Mouse (Mus musculus) megakaryocyte, embryonic 14.5 days (primary cell): Measurements from ENCODE around the gene Olfr630. TPM values are rescaled to one million over a fixed set of nuclear protein-coding genes. Genes with fewer than 3 reads are reported as not detected.
"Not testable (repeated sequence)": the region's sequence is repeated elsewhere in the genome, so short reads cannot be mapped to it uniquely, and the experiment has no call there.

Experiments used
- H3K27me3 ChIP-seq: replicated peaks from 2 replicates; pipeline ENCODE3; 2012; ENCODE audit warnings: inconsistent platforms
- H3K36me3 ChIP-seq: replicated peaks from 2 replicates; pipeline ENCODE3; 2012; ENCODE audit warnings: low read length, inconsistent platforms, mixed read lengths
- H3K4me1 ChIP-seq: 2 replicates; pipeline ENCODE4 v1.6.1; 2012; ENCODE audit warnings: inconsistent platforms
- H3K4me3 ChIP-seq: replicated peaks from 2 replicates; pipeline ENCODE3; 2012; ENCODE audit warnings: moderate library complexity, mild to moderate bottlenecking, inconsistent platforms
- H3K9me3 ChIP-seq: 2 replicates; pipeline ENCODE4 v1.6.1; 2012; ENCODE audit warnings: inconsistent platforms
- FLI1 ChIP-seq: IDR thresholded peaks from 2 replicates; pipeline ENCODE4 v1.6.1; 2012; ENCODE audit warnings: low read length, inconsistent platforms, mixed read lengths
- GATA1 ChIP-seq: IDR thresholded peaks from 3 replicates; pipeline ENCODE4 v1.6.1; 2012; ENCODE audit warnings: mixed read lengths, low read length, inconsistent platforms, borderline replicate concordance
- polyA plus RNA-seq: library from polyadenylated mRNA; stranded (reverse); fragments of >175 nt; gene quantifications from 2 replicates; pipeline ENCODE4 v1.2.3, GENCODE M21; 2012; ENCODE audit warnings: low replicate concordance; ENCODE audit not compliant: insufficient read depth

Olfr630 gene
- not detected in 2 replicates for polyA plus RNA-seq

DNA sequence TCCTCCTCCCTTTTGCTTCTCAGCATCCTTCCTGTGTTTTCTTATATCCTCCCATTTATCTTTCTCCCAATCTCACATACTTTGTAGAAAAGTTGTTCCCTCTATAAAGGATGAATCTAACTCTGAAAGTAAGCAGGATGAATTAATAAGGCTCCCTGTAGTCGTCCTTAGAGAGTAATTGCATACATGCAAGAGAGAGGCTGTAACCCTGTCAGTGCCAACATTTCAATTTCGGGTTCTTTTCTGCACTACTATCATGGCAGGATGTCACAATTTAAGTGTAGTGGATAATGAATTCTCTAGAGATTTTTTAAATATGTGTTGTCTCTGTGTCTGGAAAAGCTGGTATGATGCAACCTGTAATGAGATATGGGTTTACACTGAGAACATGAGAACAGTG is at the start of gene Olfr630:
Gene Olfr630, minus strand, starts transcription at position 101 of the 400 bp plus-strand sequence.
- Histone ChIP-seq H3K9me3 (no peaks in the 10 kb centered on the region), H3K4me1 (no peaks in the 10 kb centered on the region), H3K4me3 (no peak within 1 kb of the TSS), H3K27me3 (no peaks in the 10 kb centered on the region), H3K36me3 (no peaks in the 10 kb centered on the region)
- no peak for TF ChIP-seq FLI1
- TF ChIP-seq GATA1 = no peak

DNA sequence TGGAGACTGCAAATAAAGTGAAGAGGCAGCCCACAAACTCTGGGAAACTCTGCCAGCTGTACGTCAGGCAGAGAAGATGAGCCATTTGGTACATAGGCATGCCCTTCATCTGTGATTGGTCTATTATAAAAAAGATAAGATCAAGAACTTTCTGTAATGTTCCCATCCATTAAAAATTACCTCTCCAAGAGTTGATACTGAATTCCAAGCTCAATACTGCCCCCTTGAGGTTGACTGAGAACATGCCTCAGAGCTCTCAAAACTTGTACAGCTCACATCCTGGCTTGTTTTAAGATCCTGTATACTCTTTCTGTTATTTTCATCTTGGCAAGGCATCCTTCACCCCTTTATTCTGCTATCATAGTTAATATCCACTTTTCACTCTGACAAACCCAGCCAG is 49.7 kb upstream of the Olfr630 start:
- Histone ChIP-seq H3K4me3 (no peak overlapping the region), H3K27me3 (no peaks in the 10 kb centered on the region), H3K4me1 (peaks cover 30% of the 10 kb centered on the region), H3K36me3 (no peaks in the 10 kb centered on the region), H3K9me3 (no peaks in the 10 kb centered on the region)
- TF ChIP-seq GATA1 (no peak), FLI1 (no peak)

DNA sequence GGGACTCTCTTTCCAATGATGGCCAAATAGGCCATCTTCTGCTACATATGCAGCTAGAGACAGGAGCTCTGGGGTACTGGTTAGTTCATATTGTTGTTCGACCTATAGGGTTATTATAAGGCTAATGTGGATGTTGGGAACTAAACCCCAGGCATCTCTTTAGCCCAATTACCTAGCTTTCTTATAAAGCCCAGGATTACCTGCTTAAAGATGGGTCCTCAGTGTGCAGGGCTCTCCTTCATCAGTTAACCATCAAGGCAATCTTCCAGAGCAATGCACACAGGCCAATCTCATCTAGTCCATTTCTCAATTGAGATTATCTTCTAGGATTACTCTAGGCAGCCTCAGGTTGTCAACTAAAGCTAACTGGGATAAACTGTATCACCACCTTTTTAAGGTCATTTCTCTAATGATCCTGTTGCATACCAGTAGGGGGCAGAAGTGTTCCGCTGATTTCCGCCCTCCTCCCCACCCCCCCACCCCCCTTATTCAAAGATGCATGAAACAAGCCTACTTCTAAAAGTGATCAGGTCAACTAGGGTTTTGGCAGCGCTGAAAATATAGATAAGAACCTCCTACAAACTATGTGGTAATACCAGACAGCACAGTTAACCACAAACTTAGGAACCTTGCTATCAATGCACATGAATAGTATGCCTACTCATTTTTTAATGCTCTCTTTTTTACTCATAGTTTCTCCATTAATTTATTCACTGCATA is 35.7 kb upstream of the Olfr630 start:
- TF ChIP-seq GATA1 (no peak), FLI1 (no peak)
- peaks cover 8% of the 10 kb centered on the region for H3K4me1 ChIP-seq
- H3K9me3 ChIP-seq = no peaks in the 10 kb centered on the region
- H3K4me3 ChIP-seq = no peak overlapping the region
- H3K27me3 ChIP-seq = no peaks in the 10 kb centered on the region
- peaks cover 2% of the 10 kb centered on the region for H3K36me3 ChIP-seq

DNA sequence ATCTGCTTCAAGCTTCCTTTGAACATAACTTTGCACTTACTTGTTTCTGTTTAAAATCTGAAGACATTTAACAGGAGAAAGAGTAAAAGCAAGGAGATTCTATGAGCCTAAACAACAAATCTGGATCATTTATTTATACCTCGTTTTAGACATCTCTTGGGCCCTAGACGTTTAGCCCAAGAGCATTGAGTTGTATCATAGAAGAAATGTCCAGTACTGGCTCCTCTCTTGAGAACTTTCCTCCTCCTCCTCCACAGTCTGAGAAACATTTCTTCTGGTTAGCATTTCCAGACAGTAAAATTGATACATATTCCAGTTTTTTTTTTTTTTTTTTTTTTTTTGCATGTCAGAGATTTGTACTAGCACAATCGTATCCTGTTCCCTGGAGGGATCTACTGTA is 34.6 kb upstream of the Olfr630 start, which contains the start of gene Olfr67:
Gene Olfr67, minus strand, starts transcription at position 101 of the 400 bp plus-strand sequence.
- no peaks in the 10 kb centered on the region for H3K27me3 ChIP-seq
- no peaks in the 10 kb centered on the region for H3K9me3 ChIP-seq
- H3K4me1 ChIP-seq = peaks cover 11% of the 10 kb centered on the region
- TF ChIP-seq GATA1 = no peak
- TF ChIP-seq FLI1 = no peak
- H3K4me3 ChIP-seq = no peak within 1 kb of the TSS
- H3K36me3 ChIP-seq = peaks cover 2% of the 10 kb centered on the region

DNA sequence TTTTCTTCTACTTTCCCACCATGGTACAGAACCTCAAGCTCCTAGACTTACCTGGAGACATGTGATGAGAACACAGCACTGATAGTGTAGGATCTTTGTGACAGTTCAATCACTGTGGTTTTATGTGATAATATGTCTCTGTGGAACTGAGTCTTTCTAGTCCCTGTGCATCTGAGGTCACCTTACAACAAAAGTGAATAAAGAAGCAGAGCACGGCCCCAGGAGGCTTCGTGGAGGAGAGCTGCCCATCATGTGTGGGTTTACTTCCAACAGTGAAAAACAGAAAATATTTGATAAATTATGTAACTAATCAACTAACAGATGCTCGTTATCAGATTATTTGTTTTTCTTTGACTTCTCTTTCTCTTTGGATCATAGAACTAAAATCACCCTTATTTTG is 22.5 kb upstream of the Olfr630 start, which contains the start of gene Olfr68:
Gene Olfr68, minus strand, starts transcription at position 101 of the 400 bp plus-strand sequence.
- Histone ChIP-seq H3K9me3 (no peaks in the 10 kb centered on the region), H3K4me1 (no peaks in the 10 kb centered on the region), H3K4me3 (no peak within 1 kb of the TSS), H3K27me3 (no peaks in the 10 kb centered on the region), H3K36me3 (no peaks in the 10 kb centered on the region)
- TF ChIP-seq FLI1 (no peak), GATA1 (no peak)

DNA sequence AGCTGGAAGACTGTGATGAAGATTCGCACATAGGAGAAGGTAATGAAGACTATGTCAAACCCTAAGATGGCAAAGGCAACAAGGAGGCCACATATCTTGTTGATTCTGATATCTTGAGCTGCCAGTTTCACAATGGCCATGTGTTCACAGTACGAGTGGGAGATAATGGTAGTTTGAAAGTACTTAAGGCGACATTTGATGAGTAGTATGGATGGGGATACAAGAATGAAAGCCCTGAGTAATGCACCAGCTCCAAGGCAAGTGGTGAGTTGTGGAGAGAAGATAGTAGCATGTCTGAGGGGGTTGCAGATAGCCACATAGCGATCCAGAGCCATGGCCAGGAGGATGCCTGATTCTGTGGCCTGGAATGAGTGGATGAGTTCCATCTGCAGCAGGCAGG is 20.5 kb upstream of the Olfr630 start:
- H3K9me3 ChIP-seq, H3K4me3 ChIP-seq, H3K36me3 ChIP-seq, H3K27me3 ChIP-seq, H3K4me1 ChIP-seq: not testable (repeated sequence)

DNA sequence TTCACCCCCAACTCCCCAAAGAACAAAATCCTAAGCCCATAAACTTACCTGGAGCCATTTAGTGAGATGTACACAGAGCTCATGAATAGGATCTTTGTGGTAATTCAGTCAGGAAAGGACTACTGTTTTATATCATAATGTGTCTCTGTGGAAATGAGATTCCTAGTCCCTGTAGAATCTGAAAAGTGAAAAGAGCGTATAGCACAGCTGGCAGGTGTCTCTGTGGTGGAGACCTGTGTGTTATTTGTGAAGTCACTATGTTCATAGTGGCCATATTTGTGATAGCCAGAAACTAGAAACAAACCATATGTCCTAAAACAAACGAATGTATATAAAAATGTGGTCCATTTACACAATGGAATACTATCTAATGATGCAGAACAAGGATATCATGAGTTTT is 14.4 kb upstream of the Olfr630 start, which contains the start of gene Olfr69:
Gene Olfr69, minus strand, starts transcription at position 101 of the 400 bp plus-strand sequence.
- TF ChIP-seq GATA1 (no peak), FLI1 (no peak)
- H3K36me3 ChIP-seq = no peaks in the 10 kb centered on the region
- H3K27me3 ChIP-seq = no peaks in the 10 kb centered on the region
- H3K4me1 ChIP-seq = no peaks in the 10 kb centered on the region
- H3K9me3 ChIP-seq = no peaks in the 10 kb centered on the region
- H3K4me3 ChIP-seq = no peak within 1 kb of the TSS

DNA sequence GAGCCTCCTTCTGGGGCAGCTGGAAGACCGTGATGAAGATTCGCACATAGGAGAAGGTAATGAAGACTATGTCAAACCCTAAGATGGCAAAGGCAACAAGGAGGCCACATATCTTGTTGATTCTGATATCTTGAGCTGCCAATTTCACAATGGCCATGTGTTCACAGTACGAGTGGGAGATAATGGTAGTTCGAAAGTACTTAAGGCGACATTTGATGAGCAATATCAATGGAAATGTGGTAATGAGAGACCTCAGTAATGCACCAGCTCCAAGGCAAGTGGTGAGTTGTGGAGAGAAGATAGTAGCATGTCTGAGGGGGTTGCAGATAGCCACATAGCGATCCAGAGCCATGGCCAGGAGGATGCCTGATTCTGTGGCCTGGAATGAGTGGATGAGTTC is 10.6 kb upstream of the Olfr630 start:
- not testable (repeated sequence) for H3K27me3 ChIP-seq, H3K4me1 ChIP-seq, H3K4me3 ChIP-seq, H3K36me3 ChIP-seq, H3K9me3 ChIP-seq

DNA sequence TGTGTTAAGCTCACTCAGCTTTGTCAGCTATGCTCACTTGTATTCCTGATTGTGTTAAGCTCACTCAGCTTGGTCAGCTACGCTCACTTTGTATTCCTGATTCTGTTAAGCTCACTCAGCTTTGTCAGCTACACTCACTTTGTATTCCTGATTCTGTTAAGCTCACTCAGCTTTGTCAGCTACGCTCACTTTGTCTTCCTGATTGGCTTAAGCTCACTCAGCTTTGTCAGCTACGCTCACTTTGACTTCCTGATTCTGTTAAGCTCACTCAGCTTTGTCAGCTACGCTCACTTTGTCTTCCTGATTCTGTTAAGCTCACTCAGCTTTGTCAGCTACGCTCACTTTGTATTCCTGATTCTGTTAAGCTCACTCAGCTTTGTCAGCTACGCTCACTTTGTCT is 5.1 kb upstream of the Olfr630 start:
- H3K9me3 ChIP-seq, H3K4me3 ChIP-seq, H3K4me1 ChIP-seq, H3K36me3 ChIP-seq, H3K27me3 ChIP-seq: not testable (repeated sequence)

DNA sequence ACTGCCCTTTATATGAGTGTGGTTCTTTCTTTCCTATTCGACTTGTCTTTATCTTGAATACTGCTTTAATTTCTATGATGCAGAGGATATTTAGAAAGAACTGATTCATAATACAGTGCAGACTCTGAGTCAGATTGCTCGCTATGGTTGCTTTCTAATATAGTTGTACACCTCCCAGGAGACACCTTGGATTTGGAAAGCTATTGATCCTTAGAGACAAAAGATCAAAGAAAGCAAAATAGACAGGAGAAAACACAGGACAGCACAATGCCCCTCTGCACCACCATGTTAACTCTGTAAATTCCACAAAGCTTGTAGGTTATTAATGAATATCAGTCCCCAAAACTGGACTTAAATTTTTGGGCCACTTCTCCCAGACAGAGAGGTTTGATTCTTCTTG is 12.3 kb downstream of the Olfr630 start, which contains the start of gene Olfr629:
Gene Olfr629, minus strand, starts transcription at position 101 of the 400 bp plus-strand sequence.
- Histone ChIP-seq H3K36me3 (no peaks in the 10 kb centered on the region), H3K4me3 (no peak within 1 kb of the TSS), H3K4me1 (no peaks in the 10 kb centered on the region), H3K9me3 (no peaks in the 10 kb centered on the region), H3K27me3 (no peaks in the 10 kb centered on the region)
- TF ChIP-seq FLI1 (no peak), GATA1 (no peak)

DNA sequence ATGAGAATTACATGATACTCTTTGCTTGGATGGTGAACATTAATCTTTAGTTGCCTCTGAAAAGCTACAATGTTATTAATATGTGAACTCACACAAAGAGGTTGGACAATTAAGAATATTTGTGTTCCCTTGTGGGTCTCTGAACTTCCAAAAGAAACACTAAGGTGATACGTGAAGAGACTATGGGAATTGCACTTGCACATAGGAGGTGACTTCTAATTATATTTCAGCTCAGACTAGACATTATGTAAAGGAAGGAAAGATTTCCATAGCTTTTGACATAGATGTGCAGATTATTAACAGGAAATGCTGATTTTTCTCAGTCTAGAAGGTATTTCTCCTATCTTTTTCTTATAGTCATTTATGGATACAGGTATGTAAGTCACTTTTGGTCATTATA is 27.1 kb downstream of the Olfr630 start, which contains the start of gene Olfr628:
Gene Olfr628, plus strand, starts transcription at position 301 of the 400 bp plus-strand sequence.
- no peak for TF ChIP-seq FLI1
- no peak for TF ChIP-seq GATA1
- Histone ChIP-seq H3K36me3 (no peaks in the 10 kb centered on the region), H3K4me3 (no peak within 1 kb of the TSS), H3K9me3 (no peaks in the 10 kb centered on the region), H3K4me1 (no peaks in the 10 kb centered on the region), H3K27me3 (no peaks in the 10 kb centered on the region)

DNA sequence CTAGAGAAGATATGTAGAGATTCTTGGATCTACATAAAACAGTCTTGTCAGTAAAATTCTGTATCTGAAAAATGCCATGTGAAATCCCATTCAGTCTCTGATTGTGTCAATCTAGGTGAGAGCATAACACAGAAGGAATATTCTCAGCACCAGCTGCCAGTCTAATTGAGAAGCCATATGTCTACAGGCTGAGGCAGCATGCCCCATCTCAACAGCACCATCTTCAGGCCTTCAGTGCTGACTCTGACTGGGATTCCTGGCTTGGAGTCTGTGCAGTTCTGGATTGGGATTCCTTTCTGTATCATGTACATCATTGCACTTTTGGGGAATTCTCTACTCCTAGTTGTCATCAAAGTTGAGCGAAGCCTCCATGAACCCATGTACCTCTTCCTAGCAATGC is 40.7 kb downstream of the Olfr630 start:
- not testable (repeated sequence) for H3K36me3 ChIP-seq, H3K4me1 ChIP-seq, H3K9me3 ChIP-seq, H3K27me3 ChIP-seq, H3K4me3 ChIP-seq
